Mouse (Mus musculus) frontal cortex, postnatal 10 days (tissue): ENCODE measurements around the gene Lysmd2.
"Not testable (repeated sequence)": the region's sequence is repeated elsewhere in the genome, so short reads cannot be mapped to it uniquely, and the experiment has no call there.

Source experiments
- DNase-seq, 2 experiments: peaks; one replicate each; pipeline ENCODE4 v3.0.0; 2022; ENCODE audit warnings: low spot score in 2 of 2, mixed read lengths in 1 of 2

Gene Lysmd2

DNA sequence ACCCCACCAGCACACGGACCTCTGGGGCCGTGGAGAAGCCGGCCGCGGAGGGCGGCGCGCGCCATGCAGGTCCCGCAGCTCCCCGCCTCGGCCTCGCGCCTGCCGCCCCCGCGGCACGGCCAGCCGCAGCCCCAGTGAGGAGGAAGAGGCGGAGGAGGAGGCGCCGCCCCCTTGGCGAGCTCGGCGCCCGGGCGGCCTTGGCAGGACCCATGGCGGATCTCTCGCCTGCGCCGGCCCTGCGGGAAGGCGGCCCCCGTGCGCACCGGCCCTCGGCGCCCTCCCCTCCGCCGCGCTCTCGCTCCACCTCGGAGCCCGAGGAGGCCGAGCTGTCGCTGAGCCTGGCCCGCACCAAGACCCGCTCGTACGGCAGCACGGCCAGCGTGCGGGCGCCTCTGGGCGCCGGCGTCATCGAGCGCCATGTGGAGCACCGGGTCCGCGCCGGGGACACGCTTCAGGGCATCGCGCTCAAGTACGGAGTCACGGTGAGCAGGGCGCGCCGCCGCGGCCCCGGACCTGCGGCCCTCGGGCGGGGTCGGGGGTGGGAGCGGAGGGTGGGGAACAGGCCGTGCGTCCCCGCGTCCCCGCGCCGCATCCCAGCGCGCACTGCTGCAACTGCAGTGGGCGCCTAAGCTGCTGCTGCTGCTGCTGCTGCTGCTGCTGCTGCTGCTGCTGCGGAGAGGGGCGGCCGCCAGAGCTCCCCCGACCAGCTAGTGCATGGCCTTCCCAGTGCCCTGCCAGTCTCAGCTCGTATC, at the start of gene Lysmd2:
Lysmd2 (plus strand) TSS at position 186 of the 752 bp plus-strand sequence.
- DNase-seq = peak; percentile 46 to 69

DNA sequence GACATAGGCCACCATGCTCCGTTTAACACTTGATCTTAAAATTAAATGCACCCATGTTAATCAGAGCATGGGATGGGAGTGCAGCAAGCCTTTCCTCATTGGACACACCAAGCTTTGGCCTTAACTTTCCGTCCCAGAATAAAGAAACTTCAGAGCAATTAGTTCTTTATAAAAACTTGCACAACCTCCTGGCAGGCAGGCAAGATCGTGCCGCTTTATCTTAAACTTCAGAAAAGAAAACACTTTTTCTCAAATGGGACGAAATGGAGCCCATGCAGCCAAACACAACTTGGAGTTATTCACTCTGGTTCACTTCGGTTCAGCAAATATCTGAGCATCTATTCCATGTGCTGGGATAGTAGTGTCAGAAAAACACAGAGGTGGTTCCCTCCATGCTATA, 46.2 kb upstream of the Lysmd2 start:
- no peak for DNase-seq

DNA sequence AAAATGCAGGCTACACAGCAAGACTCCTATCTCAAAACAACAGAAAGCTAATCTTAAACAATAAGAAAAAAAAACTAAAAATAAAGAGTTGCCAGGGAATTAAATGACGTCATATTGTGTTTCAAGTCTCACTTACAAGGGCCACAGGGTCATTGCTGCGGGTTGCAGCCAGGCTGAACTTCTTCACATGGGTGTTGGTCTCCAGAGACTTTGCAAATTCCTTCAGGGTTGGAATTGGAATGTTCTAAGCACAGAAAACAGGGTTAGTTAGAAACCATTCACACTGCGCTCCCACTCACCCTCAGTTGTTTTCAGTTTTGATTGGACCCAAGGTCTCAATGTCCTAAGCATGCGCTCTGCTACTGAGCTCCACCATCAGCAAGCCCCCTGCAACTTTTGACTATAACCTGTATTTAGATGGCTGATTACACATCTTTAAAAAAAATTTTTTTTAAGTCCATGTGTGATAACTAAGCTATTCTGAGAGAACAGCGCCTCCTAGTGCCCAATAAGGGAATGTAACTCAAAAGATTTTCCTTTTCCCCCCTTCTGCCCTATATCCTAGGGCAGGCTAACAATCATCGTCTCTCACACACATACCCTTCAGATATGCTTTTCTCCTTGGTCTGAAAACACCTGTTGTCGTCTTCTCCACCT, 43.7 kb upstream of the Lysmd2 start:
- DNase-seq = no peak

DNA sequence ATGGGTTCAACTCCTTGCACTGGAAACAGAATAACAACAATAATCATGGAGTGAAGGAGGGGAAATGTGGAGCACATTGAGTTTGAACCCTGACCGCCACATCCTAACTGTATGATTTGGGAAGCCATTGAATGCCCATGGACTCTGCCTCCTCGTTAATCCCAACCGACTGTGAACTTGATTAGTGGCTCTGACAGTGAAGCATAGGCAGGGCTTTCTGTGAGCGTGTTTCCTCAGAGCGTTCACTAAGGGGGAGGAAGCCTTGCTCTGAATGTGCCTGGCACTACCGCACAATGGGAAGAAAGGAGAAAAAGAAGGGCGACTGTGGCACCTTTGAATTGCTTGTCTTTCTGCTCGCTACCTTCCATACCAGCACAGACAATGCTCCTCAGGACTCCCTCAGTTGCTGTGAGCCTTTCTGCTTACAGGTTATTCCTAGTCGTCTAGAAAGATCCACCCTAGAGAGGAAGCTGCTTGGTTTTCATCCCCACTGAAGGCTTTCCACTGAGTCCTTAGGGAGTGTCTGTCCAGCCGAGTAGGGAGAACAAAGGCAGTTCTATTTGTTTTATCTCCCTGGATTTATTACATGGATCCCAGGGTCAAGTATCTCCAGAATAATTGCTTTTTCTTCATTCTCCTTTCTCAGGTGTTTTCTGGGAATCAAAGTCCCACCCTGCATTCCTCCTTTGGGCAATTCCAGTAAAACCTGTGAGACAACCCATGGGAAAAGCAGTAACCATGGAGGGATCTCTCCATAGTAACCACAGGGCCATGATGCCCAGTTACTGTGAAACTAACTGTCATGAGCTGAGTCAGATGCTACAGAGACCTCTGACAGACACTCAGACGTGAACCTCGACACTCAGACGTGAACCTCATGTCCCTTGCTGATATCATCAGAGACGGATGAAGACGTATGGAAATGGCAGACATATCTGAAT, 35.4 kb upstream of the Lysmd2 start:
- DNase-seq = no peak

DNA sequence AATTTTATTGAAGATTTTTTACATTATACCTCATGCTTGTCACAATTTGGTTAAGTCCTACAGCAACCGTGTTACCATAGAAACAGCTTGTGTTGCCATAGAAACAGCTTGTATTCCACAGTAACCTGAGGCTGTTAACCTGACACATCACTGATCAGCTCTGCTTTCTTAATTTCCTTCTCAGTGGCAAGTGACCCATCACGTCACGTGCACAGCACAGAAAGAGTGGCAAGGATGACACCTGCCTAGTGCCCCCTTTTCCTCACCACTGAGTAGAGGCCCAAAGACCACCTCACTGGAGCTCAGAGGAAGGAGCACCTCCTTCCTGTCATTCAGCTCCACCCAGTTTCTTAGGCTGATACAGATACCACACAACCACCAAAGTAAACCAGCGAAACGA, 32.1 kb upstream of the Lysmd2 start:
- no peak for DNase-seq

DNA sequence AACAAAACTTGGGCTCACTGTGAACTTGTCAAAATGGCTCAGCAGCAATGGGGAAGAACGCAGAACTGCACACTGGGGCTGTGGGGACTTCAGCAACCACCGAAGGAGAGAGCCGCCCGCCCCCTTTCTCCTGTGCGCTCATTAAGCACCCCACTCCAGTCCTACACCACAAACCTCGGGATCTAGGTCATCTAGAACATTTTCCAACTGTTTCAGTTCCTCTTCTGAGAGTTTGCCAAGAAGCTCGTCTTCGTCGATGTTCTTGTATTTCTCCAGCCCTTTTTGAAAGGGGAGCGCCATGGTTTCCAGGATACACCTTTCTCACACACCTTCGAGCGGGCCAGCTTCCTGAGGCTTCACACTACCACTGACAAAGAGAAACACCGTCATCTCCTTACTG, 28.5 kb upstream of the Lysmd2 start:
- no peak for DNase-seq

DNA sequence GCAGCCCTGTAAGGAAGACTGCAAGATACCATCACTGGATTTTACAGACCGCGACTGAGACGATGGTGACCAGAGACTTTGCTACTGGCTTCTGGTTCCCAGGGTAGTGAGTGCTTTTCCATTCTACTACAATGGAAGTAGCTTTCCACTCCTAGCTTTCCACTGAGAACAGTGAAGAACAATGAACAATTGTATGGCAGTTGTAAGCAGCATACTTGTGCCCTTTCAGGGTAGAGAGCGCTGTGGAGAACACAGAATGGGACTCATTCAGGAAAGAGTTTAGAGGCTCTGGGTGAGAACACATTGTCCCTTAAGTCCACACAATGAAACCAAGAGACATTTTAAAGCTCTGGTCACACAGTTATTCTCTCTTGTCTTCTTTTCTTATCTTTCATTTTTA, 27.9 kb upstream of the Lysmd2 start:
- no peak for DNase-seq

DNA sequence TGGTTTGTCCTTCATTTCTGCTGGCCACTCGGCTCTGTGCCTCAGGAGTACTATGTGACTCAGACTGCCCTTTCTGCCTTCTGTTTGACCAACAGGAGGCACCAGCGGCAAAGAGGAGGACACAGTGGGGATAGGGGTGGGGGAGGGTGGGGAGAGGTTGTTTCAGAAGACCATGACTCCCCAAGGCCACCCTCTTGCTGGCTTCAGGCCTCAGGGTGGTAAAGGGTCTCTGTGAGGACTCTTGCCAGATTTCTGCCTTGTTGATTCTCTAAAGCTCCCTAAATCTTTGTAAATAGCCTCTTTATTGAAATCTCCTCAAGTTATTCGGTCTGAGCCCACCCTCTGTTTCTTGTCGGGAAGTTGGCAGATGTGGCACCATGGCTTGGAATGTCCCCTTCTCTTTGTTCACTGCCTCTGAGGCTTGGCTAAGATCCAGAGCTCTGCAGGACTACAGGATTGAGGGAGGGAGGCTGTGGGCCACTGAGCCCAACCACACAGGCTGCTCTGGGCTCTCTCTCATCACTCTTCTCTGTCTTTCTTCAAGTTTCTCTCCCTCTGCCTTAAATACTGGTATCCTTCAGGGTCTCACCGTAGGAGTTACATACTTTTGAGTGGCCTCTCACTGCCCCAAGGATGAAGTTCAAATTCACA, 26.2 kb upstream of the Lysmd2 start:
- DNase-seq = peak; percentile 59 to 65

DNA sequence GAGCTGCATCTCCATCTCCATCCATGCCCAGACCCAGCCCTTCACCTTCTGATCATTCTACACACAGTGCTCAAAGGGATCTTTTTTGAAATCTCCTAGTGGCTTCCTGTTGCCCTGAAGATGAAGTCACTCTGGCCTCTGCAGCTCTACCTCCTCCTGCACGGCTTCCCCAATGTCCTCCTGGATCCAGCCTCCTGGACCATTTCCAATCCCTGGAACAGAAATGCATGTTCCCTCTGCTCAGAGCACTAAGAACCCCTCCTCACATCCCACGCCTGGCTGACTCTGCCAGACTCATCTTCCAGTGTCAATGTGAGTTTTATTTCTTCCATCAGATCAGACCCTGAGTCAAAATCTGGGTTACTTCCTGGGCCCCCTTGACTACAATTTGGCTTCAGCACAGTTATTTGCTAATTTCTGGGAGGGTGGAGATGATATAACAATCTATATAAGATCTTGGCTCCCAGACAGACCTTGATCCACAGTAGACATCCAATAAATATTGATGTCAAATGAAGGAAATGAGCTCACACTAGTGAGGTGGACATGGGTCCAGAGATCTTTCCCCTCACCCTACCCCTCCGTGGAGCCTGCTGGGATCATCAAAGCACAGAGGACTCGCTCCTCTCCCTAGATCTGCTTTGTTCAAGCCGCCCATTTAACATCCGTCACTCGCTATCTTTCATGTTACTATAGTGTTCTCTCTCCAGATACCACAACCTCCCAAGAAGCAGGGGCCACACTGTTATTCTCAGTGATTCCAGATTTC, 25.2 kb upstream of the Lysmd2 start:
- DNase-seq = no peak

DNA sequence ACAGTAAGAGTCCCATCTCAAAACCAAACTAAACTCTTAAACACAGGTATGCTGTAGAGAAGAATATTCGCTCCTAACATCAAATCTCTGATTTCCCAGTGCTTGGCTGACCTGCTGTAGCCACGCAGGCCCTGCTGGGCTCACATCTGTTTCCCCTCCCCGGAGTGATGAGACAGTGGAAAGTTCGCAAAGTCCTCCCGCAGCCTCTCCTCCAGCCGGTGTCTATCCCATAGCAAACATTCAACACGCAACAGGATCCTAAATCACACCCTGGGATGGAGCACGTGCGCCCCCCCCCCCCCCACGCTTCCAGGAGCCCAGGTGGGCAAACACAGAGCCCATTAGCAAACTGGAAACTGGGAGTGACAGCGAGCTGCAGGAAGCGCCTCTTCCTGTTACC, 24.0 kb upstream of the Lysmd2 start:
- DNase-seq = no peak

DNA sequence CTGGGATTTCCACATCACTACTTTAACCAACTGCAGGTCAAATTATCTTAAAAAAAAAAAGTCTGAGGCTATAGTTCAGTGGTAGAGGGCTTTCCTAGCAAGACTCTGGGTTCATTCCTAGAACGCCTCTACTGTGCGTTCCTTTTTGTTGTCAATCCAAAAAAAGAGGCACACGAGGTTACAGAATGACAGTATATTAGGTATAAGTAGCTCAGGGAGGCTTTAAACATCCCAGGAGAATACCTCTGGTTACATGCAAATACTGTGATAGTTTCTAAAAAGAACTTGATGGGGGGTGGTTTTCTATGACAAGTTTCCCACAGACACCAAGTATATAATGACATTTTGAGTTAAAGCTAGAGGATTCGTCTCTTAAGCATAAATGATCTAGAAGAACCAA, 18.0 kb upstream of the Lysmd2 start:
- DNase-seq = no peak

DNA sequence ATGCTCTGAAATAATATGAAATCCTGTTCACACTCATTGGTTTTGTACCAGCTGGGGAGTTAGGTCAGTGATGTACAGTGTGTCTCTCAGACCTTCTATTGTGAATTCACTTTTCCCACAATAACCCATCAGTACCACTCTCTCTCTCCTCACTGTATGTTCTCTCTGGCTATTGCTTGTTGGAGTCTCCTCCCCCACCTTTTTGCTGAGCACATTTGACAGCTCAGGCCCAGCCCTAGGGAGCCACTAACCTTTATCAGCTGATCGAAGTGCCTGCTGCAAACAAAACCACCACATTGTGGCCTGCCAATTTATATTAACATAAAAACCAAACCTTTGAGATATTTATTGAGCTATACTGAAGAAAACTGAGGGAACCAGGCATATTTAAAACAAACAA, 16.0 kb upstream of the Lysmd2 start:
- DNase-seq = no peak

DNA sequence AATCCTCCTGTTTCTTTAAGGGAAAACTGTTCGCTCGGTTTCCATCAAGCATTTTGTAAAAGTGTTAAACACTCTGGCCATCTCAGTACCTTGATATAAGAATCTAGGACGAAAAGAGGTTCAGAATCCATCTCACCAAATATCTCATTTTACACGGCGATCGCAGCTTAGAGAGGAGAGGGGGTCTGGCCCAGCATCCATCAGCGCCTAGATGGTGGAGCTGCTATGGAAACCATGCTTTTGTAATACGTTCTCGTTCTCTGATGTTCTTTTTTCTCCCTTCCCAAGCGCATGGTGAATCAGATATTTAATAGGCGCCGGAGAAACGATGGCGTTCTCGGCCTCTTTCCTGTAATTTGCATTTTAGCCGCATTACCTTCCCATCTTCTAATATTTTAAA, 15.6 kb upstream of the Lysmd2 start:
- no peak for DNase-seq

DNA sequence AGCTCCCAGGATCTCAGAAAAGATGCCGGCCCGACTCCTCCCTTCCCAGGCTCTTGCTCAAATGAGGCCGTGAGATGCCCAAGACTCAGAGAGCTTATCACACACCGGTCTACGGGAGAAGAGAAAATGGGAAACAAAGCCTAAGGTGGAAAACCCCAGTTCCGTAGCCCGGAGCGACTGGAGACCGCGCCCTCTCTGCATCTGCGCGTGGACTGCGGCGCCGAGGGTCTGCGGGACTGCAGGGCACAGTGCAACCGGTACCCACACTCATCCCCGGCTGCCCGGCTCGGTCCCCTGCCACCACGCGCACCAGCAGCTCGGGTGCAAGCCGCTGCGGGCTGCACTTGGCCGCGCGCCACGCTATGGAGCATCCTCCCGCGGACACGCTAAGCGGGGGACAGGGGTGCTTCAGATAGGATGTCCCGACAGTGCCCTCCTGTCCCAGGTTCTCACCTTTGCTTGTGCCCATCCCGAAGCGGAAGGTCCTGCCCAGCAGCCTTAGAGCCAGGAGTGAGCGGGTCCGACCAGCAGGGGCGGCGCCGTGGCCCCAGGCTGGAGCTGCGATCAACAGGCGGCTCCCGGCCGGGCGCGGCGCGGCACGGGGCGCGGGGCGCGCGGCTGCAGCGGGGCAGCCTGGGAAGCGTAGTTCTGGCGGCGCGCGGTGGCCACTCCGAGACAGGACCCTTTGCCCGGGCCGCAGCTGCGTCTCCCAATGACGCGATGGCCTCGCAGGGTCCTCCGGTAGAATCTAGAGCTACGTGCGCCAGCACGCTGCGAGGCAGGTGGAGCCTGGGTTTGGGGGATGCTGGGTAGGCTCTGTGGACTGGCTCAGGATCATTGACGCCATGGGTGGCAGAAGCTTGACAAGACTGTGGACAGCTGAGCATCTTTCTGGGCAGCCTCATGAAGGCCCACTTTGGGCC, 14.7 kb upstream of the Lysmd2 start, which contains the start of gene Tmod2:
Tmod2 (minus strand) TSS at position 755 of the 923 bp plus-strand sequence.
- DNase-seq = peak; percentile 67 to 71

DNA sequence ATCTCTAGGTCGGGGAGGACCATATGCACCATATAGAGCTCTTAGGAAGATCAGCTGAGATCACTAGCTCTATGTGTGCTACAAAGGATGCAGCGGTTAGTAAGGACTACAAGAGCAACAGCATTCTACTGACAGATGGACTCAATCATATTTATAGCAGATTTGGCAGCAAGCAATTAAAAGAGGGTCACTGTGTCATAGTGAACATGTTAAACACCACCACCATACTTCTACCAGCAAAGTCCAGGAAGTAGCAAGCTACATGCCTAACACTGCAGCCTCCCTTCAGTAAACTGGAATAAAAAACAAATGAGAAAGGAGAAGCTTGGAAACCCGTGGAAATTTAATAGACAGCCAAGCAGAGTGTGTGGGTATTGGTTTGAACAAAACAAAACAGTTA, 9.0 kb upstream of the Lysmd2 start:
- DNase-seq = no peak

DNA sequence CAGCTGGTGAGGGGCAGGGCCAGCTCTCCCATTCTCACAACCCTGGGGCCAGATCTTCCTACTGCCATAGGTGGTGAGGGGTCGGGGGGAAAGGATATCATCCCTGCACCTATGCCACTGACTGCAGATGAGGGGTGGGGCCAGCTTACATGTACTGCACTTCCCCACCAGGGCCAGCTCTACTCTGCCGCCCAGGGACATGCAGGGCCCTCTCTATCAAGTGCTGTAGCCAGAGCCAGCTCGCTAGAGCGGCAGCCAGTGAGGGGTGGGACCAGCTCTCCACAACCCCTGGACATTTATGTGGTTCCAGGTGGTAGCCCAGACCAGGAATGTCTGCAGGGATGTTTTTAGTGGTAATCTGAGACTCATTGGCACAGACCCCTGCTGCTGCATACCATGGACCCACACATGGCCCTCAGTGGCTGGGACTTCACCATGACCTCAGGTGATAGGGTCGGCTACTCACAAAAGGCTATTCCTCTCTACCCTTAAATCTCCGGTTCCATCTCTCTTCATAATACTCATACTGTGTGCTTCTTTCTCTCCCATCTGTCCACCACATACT, 6.6 kb upstream of the Lysmd2 start:
- DNase-seq = no peak

DNA sequence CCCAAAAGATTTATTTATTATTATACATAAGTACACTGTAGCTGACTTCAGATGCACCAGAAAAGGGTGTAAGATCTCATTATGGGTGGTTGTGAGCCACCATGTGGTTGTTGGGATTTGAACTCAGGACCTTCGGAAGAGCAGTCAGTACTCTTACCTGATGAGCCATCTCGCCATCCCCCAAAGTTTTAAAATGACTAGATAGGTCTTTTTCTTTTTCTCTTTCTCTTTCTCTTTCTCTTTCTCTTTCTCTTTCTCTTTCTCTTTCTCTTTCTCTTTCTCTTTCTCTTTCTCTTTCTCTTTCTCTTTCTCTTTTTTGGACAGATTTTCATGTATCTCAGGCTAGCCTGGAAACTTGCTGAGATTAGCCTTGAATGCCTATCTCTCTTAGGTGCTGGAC, 5.8 kb upstream of the Lysmd2 start:
- DNase-seq = not testable (repeated sequence)

DNA sequence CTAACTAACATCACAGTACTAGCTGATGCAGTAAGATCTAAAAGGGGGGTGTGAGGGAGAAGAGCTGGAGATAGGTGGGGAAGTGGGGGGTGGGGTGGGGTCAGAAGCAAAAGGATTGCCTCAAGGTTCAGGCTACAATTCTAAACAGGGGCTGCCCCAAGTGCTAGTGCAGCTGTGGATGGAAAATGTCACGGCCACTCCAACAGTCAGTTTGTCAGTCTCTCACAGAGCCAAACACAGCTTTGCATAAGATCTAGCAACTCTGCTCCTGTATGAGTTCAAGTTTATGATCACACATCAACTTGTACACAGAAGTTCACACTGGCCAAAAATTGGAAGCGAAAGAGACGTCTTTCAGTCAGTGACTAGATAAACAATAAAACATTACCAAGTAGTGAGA, 4.1 kb upstream of the Lysmd2 start:
- DNase-seq = no peak

DNA sequence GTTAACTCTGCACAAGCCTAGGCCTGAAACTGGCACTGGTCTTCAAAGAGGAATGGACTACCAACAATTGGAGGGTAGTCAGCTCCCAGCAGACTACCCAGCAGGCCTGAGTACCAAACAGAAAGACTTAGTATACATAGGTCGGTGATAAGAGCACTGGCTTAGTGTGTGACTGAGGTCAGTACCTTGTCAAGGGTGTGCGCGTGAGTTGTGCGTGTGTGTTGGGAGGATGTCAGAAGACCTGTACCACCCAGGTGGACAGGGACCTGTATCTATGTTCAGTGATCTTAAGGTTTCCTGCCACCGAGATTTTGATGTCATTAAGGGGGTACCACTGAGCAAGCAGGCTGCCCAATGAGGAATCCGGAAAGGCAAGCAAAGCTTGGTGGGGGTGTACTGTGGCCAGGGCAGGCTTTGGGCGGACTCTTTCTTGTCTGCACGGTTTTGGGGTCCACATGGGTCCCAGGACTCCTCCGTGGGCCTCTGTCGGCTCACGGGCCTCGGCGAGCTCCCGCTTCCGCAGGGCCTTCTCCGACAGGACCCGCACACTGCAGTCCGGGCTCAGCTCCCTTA, 472 bp upstream of the Lysmd2 start:
- no peak for DNase-seq

DNA sequence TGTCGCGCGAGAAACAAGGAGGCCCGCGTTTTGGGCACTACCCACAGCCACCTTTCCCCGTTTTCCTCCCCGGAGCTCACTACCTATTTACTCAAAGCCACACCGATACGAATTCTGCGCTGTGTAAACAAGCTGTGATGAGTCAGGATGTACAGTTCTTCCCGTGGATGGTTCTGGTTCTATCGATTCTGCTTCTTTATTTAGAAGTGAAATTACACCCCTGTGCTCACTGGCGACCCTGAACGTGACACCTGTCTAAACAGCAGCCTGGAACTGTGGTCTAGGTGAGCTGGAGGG, 715 bp downstream of the Lysmd2 start:
- no peak for DNase-seq
